Mouse (Mus musculus): ENCODE results near the gene Tsc22d1. TPM values are rescaled to one million over a fixed set of nuclear protein-coding genes. Genes with fewer than 3 reads are reported as not detected.

Gene Tsc22d1
- polyA plus RNA-seq, 1 experiment from 2014 or later: 654 TPM

DNA sequence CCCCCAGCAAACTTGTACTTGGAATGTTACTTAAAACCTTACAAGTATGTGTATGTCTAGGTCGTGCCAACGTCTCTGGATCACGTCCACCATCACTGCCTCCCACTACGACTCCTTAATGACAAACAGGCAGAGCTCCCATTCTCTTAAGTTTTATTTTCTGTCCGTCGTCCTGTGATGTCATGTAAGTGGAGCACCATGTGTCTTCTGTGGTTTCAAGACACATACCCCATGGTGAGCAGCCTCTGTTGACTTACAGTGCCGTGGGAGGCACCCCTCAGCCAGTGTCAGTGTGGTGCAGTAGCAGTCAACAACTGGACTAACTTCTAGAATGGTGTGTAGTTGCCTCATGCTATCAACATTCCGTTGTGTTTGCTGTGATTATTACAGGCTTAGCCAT lies 57.7 kb downstream of the Tsc22d1 start:
- H3K27ac ChIP-seq: peak overlapping the region; percentile 28; the same call in 1 of the 2 replicates
- 48% methylated on average over 8 of the region's 8 CpGs for WGBS
- no peaks in the 10 kb centered on the region for H3K9me3 ChIP-seq
- no peaks in the 10 kb centered on the region for H3K36me3 ChIP-seq
- no peak for ATAC-seq (ENCODE audit: borderline replicate concordance, extremely low read depth, low FRiP score, low TSS enrichment)
- H3K9ac ChIP-seq: no peak overlapping the region
- H3K4me2 ChIP-seq: no peak overlapping the region
- H3K4me3 ChIP-seq: no peak overlapping the region
- H3K27me3 ChIP-seq: no peaks in the 10 kb centered on the region
- H3K4me1 ChIP-seq: peaks cover 25% of the 10 kb centered on the region

DNA sequence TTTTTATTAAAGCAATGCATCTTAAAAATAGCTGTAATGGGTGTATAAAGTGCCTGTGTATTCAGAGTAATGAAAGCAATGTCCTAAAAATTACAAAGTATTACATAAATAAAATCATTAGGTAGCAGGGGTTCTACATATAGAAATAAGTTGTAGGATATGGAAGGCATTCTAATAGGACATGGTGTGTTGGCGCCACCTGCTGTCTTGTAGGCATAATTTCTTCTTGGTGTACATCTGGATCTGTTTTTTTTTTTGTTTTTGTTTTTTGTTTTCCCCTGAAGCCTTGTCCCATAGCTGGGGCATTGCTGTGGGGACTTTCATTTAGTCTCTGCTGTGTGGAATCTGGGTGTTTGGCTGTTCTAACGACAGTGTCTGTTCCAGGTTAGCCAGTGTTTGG lies 58.6 kb downstream of the Tsc22d1 start:
- no peak for ATAC-seq (ENCODE audit: borderline replicate concordance, extremely low read depth, low FRiP score, low TSS enrichment)
- H3K4me2 ChIP-seq: no peak overlapping the region
- H3K27ac ChIP-seq: no peak overlapping the region
- no peaks in the 10 kb centered on the region for H3K9me3 ChIP-seq
- WGBS: 10% methylated on average over 2 of the region's 2 CpGs
- H3K4me3 ChIP-seq: no peak overlapping the region
- no peaks in the 10 kb centered on the region for H3K27me3 ChIP-seq
- H3K9ac ChIP-seq: no peak overlapping the region
- H3K4me1 ChIP-seq: peaks cover 30% of the 10 kb centered on the region
- H3K36me3 ChIP-seq: no peaks in the 10 kb centered on the region

DNA sequence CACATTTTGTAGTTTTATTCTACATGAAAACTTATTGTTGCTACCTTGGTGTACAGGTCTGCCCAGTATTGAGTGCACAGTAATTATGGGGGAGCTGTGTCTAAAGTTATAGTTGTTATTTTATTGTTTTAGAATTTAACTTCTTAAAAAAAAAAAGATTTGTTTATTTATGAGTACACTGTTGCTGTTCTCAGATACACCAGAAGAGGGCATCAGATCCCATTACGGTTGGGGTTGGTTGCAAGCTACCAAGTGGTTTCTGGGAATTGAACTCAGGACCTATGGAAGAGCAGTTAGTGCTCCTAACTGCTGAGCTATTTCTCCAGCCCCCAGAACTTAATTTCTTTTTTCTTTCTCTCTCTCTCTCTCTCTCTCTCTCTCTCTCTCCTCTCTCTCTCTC lies 59.4 kb downstream of the Tsc22d1 start:
- H3K9me3 ChIP-seq: no peaks in the 10 kb centered on the region
- H3K27ac ChIP-seq: no peak overlapping the region
- no peak overlapping the region for H3K9ac ChIP-seq
- no peaks in the 10 kb centered on the region for H3K27me3 ChIP-seq
- ATAC-seq (ENCODE audit: borderline replicate concordance, extremely low read depth, low FRiP score, low TSS enrichment): no peak
- 49% methylated on average over 1 of the region's 1 CpGs for WGBS
- no peak overlapping the region for H3K4me3 ChIP-seq
- H3K4me2 ChIP-seq: no peak overlapping the region
- peaks cover 33% of the 10 kb centered on the region for H3K4me1 ChIP-seq
- H3K36me3 ChIP-seq: no peaks in the 10 kb centered on the region

DNA sequence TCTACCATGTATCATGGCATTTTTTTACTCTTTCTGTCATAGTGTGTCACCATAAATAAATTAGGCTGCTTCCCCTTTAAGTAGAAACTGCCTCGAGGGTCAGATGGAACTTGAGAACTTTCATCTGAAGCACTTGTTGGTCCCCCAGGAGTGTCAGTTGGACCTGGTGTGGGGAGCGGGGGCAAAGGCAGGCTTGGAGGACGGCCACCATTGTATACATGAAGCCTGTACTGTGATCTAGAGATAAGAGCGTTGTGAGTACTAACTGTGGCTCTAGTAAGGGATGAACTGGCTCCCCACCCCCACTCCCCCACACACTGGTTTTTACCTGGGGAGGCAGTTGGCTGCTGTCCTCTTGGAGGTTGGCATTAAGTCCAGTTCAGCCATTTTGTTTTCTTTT lies 62.0 kb downstream of the Tsc22d1 start:
- Histone ChIP-seq H3K4me1 (peaks cover 34% of the 10 kb centered on the region), H3K36me3 (no peaks in the 10 kb centered on the region), H3K27ac (no peak overlapping the region), H3K4me3 (no peak overlapping the region), H3K9ac (no peak overlapping the region), H3K9me3 (no peaks in the 10 kb centered on the region), H3K27me3 (no peaks in the 10 kb centered on the region), H3K4me2 (no peak overlapping the region)
- ATAC-seq (ENCODE audit: borderline replicate concordance, extremely low read depth, low FRiP score, low TSS enrichment): no peak
- 20% methylated on average over 4 of the region's 4 CpGs for WGBS

DNA sequence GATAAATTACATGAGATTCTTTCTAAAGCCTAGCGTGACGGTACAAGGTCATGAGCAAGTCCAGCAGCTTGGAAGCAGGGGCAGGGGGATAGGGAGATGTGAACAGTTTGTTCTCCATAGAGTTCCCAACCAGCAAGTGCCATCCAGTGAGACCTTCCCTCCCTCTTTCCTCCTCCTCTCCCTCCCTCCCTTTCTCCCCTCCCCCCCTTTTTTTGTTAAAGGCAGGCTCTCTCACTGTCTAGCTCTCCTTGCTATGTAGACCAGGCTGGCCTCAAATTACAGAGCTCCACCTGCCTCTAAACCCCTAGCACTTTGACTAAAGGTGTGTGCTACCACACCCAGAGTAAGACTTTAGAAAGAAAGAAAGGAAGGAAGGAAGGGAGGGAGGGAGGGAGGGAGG lies 63.3 kb downstream of the Tsc22d1 start:
- no peak for ATAC-seq (ENCODE audit: borderline replicate concordance, extremely low read depth, low FRiP score, low TSS enrichment)
- no peaks in the 10 kb centered on the region for H3K36me3 ChIP-seq
- H3K9ac ChIP-seq: no peak overlapping the region
- no peaks in the 10 kb centered on the region for H3K9me3 ChIP-seq
- no peak overlapping the region for H3K27ac ChIP-seq
- H3K4me2 ChIP-seq: no peak overlapping the region
- H3K4me1 ChIP-seq: peaks cover 27% of the 10 kb centered on the region
- H3K27me3 ChIP-seq: no peaks in the 10 kb centered on the region
- WGBS: 45% methylated on average over 2 of the region's 2 CpGs
- no peak overlapping the region for H3K4me3 ChIP-seq

DNA sequence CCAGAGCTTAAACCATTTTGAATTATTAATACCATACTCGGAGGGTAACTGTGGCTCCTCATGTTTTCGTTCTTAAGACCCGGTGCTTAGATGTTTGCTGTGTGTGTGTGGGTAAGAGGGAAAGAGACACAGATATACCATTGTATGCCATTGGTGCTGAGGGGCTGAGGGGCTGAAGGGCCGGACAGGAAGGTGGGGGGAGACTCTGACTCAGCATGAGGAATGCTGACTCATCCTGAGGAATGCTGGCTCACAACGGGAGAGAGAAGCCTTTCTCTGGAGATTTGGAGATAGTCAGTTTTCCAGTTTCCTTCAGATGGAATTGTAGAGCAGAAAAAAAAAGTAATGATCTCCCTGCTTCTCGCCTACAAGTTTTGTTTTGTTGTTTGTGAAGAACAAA lies 63.9 kb downstream of the Tsc22d1 start:
- H3K4me1 ChIP-seq: peaks cover 27% of the 10 kb centered on the region
- no peaks in the 10 kb centered on the region for H3K27me3 ChIP-seq
- WGBS: 37% methylated on average over 6 of the region's 6 CpGs
- H3K4me3 ChIP-seq: no peak overlapping the region
- H3K4me2 ChIP-seq: no peak overlapping the region
- no peak overlapping the region for H3K27ac ChIP-seq
- ATAC-seq (ENCODE audit: borderline replicate concordance, extremely low read depth, low FRiP score, low TSS enrichment): no peak
- no peaks in the 10 kb centered on the region for H3K36me3 ChIP-seq
- H3K9me3 ChIP-seq: no peaks in the 10 kb centered on the region
- no peak overlapping the region for H3K9ac ChIP-seq

DNA sequence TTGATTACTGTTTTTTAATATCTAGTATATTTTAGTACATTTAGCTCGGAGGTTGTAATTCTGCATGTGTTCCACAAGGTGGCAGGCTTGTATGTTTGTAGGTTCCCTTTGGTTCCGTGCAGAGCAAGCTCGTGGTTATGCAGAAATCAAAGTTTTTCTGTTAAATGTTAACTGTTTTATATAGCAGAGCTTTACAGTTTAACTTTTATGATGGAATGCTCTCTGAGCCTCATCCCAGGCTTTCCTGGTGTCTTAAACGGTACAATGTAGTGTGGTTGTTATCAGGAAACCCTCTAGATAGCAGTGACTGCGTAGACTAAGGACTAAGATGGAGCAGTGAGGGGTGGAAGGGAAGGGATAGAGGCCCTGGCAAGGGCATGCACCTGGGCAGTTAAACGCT lies 65.1 kb downstream of the Tsc22d1 start:
- ATAC-seq (ENCODE audit: borderline replicate concordance, extremely low read depth, low FRiP score, low TSS enrichment): no peak
- H3K4me1 ChIP-seq: peaks cover 27% of the 10 kb centered on the region
- no peak overlapping the region for H3K27ac ChIP-seq
- H3K9me3 ChIP-seq: no peaks in the 10 kb centered on the region
- H3K36me3 ChIP-seq: no peaks in the 10 kb centered on the region
- no peaks in the 10 kb centered on the region for H3K27me3 ChIP-seq
- H3K4me3 ChIP-seq: no peak overlapping the region
- WGBS: 21% methylated on average over 6 of the region's 6 CpGs
- no peak overlapping the region for H3K9ac ChIP-seq
- H3K4me2 ChIP-seq: no peak overlapping the region

DNA sequence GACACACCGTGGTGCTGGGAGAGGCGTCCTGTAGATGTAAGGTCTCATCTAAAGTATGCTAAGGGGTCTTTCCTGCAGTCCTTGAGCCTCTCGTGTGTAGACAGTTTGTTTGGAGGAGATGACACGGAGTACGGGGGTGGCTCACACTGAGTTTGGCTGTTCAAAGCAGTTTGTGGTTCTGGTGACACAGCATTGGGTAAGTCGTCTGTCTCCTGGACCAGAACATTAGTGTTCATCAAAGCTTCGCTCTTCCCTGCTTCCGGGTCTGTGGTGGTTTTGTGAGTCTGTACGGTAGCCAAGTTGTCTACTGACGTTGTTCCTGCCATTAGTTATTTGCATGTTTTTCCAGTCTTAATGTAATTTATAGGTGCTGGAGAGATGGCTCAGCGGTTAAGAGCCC lies 65.7 kb downstream of the Tsc22d1 start:
- H3K9me3 ChIP-seq: no peaks in the 10 kb centered on the region
- H3K4me3 ChIP-seq: no peak overlapping the region
- no peak overlapping the region for H3K9ac ChIP-seq
- H3K4me1 ChIP-seq: peaks cover 27% of the 10 kb centered on the region
- 83% methylated on average over 11 of the region's 11 CpGs for WGBS
- no peaks in the 10 kb centered on the region for H3K36me3 ChIP-seq
- no peak for ATAC-seq (ENCODE audit: borderline replicate concordance, extremely low read depth, low FRiP score, low TSS enrichment)
- no peak overlapping the region for H3K27ac ChIP-seq
- no peak overlapping the region for H3K4me2 ChIP-seq
- H3K27me3 ChIP-seq: no peaks in the 10 kb centered on the region

DNA sequence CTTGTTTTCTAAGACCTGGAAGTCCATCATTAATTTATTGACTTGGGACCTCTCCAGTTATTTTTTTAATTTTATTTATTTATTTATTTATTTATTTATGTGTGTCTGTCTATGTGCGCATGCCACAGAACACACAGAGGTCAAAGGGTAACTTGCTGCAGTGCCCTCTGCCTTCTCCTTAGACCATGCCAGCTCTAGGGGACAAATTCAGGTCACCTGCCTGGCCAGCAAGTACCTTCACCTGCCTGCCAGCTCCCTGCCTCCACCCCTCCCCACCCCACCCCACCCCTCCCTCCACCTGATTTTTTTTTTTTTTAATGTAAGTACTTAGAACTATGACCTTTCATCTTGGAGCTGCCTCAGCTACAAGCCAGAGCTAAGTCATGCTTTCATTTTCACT lies 68.9 kb downstream of the Tsc22d1 start:
- Histone ChIP-seq H3K36me3 (no peaks in the 10 kb centered on the region), H3K4me3 (no peak overlapping the region), H3K4me2 (no peak overlapping the region), H3K9me3 (no peaks in the 10 kb centered on the region), H3K27me3 (no peaks in the 10 kb centered on the region), H3K4me1 (peaks cover 26% of the 10 kb centered on the region), H3K27ac (no peak overlapping the region), H3K9ac (no peak overlapping the region)
- no peak for ATAC-seq (ENCODE audit: borderline replicate concordance, extremely low read depth, low FRiP score, low TSS enrichment)
- 86% methylated on average over 1 of the region's 1 CpGs for WGBS

DNA sequence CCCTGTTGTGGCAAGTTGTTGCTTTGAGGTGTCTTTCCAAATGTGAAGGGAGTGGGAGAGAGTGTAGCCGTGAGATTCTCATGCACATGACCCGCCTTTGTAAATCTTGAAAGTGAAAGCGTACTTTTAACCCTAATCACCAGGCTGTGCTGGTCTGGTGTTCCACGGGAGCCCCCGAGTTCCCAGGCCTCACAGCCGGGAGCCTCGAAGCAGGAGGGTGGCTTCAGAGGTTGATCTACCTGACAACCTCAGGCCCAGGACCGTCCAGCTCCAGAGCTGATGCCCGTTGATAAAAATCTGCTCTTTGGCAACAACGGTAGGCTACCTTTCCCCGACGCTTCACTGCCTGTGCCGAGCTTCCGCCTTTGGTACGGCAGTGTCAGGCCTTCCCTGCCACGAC lies 72.8 kb downstream of the Tsc22d1 start:
- no peak overlapping the region for H3K4me2 ChIP-seq
- peaks cover 18% of the 10 kb centered on the region for H3K4me1 ChIP-seq
- no peaks in the 10 kb centered on the region for H3K36me3 ChIP-seq
- no peak overlapping the region for H3K27ac ChIP-seq
- ATAC-seq (ENCODE audit: borderline replicate concordance, extremely low read depth, low FRiP score, low TSS enrichment): no peak
- H3K9me3 ChIP-seq: no peaks in the 10 kb centered on the region
- no peaks in the 10 kb centered on the region for H3K27me3 ChIP-seq
- 76% methylated on average over 16 of the region's 16 CpGs for WGBS
- no peak overlapping the region for H3K4me3 ChIP-seq
- H3K9ac ChIP-seq: no peak overlapping the region

DNA sequence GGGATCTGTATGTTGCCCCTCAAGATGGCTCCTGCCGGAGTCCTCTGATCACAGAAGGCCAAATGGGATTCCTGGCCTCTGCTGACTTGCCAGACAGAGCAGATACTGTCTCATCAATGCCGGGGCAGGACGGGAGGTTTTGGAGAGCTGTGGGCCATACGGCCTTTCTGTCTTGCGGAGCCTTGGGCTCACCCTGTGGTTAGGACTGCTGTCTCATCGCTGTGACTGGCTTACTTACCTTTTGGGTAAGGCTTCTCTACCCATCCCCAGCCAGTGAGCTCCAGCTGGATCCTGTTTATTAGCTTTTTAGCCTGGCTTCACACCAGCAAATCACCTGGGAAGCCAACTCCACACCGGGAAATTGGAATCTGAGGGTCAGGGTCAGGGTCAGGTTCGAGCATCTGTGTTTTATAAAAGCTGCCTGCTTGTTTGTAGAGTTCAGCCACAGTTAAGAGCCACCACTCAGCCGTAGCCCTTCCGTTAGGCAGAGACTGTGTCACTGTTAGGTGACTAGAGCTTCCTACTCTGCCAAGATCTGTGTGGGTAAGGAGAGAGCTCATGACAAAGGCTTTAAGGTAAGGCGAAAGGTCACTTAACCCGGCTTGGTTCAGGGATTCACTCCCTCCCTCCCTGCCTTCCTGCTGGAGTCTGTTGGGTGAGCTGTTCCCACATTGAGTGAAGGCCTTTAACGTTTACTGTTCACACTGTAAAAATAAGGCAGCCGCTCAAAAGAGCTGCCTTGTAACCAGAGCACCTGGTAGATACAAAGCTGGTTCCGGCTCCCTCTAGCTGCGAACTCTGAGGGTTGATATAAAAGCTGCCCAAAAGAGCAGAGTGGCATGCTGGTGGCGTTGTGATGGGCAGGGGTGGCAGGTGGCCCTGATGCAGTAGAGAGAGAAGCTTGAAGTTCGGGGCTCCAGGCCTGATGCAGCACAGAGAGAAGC lies 73.6 kb downstream of the Tsc22d1 start:
- ATAC-seq (ENCODE audit: borderline replicate concordance, extremely low read depth, low FRiP score, low TSS enrichment): peak; percentile 27; the same call in 1 of the 2 replicates
- WGBS: 58% methylated on average over 18 of the region's 18 CpGs
- H3K4me2 ChIP-seq: no peak overlapping the region
- peak overlapping the region; percentile 8 for H3K27ac ChIP-seq
- H3K9ac ChIP-seq: no peak overlapping the region
- H3K9me3 ChIP-seq: no peaks in the 10 kb centered on the region
- H3K4me3 ChIP-seq: no peak overlapping the region
- H3K36me3 ChIP-seq: no peaks in the 10 kb centered on the region; the same call in 1 of the 2 replicates
- no peaks in the 10 kb centered on the region for H3K27me3 ChIP-seq
- H3K4me1 ChIP-seq: peaks cover 18% of the 10 kb centered on the region

DNA sequence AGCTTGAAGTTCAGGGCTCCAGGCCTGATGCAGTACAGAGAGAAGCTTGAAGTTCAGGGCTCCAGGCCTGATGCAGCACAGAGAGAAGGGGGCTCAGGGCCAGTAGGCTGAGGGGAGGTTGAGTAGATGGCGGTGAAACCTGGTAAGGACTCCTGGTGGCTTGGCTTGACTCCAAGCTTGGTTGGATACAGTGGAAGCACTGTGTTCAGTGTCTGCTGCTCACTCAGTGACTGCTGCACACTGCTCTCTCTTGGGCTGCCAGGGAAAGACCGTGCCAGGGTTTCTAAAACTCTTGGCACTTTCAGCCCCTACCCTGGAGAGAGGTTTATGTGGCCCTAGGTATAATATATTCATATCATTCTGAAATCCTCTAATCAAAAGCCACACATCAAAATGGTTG lies 74.4 kb downstream of the Tsc22d1 start:
- ATAC-seq (ENCODE audit: borderline replicate concordance, extremely low read depth, low FRiP score, low TSS enrichment): peak; percentile 31; the same call in 1 of the 2 replicates
- Histone ChIP-seq H3K27ac (peak overlapping the region; percentile 8), H3K4me1 (peaks cover 18% of the 10 kb centered on the region), H3K9me3 (no peaks in the 10 kb centered on the region), H3K36me3 (no peaks in the 10 kb centered on the region; the same call in 1 of the 2 replicates), H3K4me2 (no peak overlapping the region), H3K9ac (no peak overlapping the region), H3K4me3 (no peak overlapping the region), H3K27me3 (no peaks in the 10 kb centered on the region)
- WGBS: 64% methylated on average over 2 of the region's 2 CpGs
